Mouse (Mus musculus) common myeloid progenitor, adult 5-6 weeks (primary cell): ENCODE measurements at regions not wholly inside any gene's neighbourhood (a gene's known extent, or its start where the extent isn't known, plus 50 kb on each side); places are given as distances from the start of the nearest gene placed in this dataset.
"Not testable (repeated sequence)": the region's sequence is repeated elsewhere in the genome, so short reads cannot be mapped to it uniquely, and the experiment has no call there.

Experiments
- ATAC-seq: replicated peaks from 2 replicates; pipeline ENCODE4 v1.8.0; 2016; ENCODE audit warnings: low read depth, mild to moderate bottlenecking, moderate TSS enrichment, inconsistent platforms; ENCODE audit not compliant: poor library complexity, severe bottlenecking

DNA sequence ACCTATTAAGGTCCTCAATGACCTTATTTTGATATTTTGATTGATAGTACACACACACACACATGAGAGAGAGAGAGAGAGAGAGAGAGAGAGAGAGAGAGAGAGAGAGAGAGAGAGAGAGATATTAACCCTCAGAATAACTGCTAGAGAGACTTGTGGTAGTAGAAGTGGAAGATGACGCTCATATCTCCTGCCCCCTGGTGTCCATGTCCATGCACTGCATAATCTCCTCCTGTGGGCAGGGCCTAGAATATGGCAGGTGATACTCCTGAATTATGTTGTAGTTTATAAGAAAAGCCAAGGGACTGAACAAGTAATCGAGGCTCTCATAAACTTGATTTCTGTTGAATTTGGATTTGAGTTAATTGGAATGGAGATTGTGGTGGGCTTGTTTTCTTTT lies 712.3 kb downstream of the Dad1 start:
- ATAC-seq: peak; percentile 97

DNA sequence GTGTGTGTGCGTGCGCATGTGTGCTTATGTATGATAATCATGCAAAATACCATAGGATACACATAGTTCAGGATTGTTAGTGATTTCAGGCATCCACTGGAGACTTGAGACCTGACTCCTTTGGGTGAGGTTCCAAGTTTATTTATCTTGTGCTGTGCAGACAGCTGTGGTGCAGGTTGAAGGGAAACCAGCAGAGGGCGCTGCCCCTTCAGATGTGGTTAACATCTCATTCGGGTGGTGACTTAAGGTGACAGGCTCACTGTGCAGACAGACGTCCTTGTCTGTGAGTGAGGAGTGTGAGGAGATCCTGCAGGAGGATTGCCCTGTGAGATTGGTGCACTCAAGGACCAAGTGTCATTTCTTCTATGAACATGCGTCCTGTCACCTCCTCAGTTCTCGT lies 716.0 kb downstream of the Dad1 start:
- not testable (repeated sequence) for ATAC-seq

DNA sequence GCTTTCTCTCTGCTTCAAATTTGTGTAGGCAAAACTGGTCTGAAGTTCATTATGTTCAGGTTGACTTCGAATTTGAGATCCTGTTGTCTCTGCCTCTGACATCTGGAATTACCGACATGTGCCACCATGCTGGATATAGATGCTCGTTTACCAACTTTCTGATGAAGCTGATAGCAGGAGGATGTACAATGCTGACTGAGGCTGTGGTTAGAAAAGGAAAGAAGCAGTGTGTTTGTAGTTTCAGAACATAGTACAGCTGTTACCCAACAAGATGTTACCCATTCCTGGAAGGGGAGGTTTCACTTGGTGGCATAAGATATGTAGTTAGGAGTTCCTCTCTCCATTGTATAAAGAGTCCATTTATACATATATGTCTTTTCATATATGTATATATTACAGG lies 730.5 kb downstream of the Dad1 start:
- not testable (repeated sequence) for ATAC-seq

DNA sequence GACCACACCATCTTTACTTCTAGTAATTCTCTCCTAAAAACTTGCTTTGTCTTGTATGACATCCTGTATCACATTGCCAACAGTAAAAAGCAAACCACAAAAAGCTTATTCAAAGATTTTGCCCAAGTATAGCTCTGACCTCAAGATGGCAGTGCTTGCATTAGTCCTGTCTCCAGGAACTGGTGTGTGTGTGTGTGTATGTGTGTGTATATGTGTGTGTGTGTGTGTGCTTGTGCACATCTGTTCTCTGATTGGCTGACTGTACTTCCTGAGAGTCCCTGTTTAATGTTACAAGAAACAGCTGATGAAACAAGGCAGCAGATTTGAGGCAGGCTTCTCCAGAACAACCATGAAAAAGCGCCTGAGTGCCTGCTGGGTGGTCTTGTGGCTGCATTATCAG lies 735.0 kb downstream of the Dad1 start:
- peak; percentile 52; the same call in 1 of the 2 replicates for ATAC-seq

DNA sequence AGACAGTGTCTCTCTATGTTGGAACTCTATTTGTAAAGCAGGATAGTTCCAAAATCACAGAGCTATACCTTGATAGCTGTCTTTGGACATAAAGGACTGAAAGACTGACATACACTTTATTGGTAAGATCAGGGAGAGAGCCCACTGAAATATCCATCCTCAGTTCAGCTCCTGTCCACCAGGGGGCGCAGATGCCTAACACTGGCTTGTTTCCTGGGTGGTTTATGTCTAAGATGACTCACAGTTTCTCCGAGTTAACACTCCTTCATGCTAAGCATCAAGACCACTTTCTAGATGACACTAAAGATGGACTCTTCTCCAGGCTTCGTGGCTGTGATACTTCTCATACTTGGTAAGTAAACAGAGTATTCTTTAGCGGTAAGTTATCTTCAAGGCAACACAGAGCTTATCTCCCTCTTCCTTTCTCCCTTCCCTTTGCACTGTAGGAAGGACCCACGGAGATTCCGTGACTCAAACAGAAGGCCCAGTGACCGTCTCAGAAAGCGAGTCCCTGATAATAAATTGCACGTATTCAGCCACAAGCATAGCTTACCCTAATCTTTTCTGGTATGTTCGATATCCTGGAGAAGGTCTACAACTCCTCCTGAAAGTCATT lies 737.2 kb downstream of the Dad1 start:
- ATAC-seq: peak; percentile 94

DNA sequence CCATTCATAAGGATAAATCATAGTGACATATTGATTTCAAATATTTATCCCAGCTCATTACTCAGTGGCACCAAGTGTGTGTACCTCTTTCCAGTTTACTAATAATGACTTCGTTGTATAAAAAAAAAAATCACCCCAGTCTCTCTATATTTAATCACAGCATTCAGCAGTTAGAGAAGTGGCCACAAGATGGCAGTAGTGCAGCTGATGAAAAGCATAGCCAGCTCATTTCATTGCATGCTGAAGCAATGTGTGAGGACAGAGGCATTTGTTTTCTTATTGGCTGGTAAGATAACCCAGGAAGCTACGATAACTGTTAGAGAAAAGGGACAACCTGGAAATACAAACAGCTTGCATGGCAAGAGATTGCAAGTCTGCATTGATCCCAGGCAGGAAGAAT lies 748.5 kb downstream of the Dad1 start:
- ATAC-seq: peak; percentile 94

DNA sequence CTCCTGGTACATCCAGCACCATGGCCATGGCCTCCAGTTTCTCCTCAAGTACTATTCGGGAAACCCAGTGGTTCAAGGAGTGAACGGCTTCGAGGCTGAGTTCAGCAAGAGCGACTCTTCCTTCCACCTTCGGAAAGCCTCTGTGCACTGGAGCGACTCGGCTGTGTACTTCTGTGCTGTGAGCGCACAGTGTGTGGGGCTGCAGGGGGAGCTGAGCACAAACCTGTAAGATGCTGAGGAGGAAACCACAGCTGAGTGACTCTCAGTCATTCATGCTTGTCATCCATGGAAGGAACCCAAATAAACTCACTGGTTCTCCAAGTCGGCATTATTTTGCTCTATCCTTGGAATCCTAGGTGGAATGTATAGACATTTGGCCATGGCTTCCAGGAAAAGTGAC lies 765.5 kb downstream of the Dad1 start:
- not testable (repeated sequence) for ATAC-seq

DNA sequence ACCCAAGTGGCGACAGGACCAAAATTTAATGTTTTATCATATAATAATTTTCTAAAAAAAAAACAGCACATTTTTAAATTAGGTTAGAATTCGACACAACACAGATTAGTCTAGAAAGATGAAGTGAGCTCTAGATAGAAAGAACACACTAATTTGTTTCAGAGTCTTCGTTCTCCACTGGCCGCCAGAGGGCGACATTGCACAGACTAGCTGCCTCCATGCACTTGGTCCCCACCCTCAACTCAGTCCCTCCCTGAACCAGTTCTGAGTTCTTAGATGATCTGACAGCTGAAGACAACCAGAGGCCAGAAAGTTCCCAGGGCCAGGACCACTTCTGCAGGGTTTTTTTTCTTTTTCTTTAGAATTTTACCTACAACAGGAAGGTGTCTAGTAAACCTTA lies 766.3 kb downstream of the Dad1 start:
- peak; percentile 86 for ATAC-seq

DNA sequence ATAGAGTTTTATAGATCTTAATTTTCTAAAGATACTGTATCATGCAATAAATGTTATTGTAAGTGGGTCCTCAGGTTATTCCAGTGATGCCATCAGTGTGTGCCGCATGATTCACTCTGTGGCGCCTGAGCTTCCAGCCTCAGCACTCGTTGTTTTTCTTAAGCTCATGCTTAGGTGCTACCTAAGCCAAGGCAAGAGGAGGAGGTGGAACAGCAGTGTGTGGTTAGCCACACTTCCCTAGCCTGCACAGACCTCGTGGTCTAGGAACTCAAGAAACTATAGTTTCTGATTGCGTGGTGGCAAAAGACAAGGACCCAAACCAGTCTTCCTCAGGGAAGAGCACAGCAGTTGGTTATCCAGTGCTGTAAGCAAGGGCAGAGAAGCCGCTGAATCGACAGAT lies 779.7 kb downstream of the Dad1 start:
- 0 out of 2 replicates have a peak, but pooled peaks have one; percentile 50 for ATAC-seq

DNA sequence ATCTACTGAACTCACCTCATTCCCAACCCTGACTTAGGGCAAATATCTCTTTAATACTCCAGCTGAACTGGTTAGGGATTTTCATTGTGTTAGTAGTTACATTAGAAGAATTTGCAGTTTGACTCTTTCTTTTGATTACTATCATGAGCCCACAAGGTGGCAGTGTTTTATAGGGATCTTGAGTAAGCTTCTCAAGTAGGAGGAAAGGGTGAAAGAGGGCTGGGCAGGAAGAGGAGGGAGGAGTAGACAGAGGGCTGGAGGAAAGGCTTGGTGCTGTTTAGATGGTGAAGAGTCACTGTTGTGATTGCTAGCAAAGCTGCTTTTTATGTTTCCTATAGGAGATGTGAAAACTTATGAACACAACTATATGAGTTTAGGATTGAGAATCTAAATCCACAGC lies 793.1 kb downstream of the Dad1 start:
- ATAC-seq: peak; percentile 84

DNA sequence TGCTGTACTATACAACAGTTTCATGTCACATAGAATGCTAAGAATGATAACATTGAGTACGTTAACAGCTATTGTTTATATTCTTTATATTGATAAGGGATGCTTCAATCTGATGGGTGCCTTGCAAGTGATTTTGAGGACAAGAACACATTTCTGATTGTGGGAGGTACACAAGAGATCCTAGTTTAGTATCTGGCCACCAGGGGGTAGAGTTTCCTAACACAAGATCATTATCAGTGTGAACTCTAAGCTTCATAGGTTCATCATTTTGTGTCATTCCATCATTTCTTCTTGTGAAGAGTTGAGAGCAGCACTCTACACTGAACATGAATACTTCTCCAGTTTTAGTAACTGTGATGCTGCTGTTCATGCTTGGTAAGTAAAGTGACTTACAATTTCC lies 799.9 kb downstream of the Dad1 start:
- ATAC-seq: no peak

DNA sequence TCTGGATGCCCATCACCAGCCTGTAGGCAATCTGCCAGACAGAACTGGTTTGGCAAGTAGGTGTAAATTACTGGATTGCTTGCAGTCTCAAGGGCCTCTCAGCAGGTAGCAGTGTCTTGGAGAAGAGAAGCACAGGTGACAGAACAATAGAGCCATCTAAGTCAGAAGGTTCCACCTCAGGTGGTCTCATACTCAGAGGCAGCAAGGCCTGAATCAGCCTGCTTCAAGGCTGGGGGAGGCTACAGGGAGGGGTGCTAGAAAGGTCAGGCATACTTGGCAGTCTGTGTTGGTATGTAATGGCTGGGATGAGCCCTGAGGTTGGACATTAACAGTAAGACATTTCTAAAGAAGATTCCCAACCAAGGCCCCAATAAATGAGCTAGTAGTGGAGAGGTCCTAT lies 814.3 kb downstream of the Dad1 start:
- ATAC-seq: not testable (repeated sequence)

DNA sequence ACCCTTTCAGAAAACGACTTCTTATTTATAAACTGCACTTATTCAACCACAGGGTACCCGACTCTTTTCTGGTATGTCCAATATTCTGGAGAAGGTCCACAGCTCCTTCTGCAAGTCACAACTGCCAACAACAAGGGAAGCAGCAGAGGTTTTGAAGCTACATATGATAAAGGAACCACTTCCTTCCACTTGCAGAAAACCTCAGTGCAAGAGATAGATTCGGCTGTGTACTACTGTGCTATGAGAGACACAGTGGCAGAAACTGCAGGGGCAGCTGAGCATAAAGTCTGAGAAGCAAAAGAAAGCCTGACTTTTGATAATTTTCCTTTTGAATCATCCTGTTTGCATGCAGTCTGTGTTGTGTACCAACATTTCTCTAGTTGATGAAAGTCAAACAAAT lies 823.8 kb downstream of the Dad1 start:
- ATAC-seq: peak; percentile 92

DNA sequence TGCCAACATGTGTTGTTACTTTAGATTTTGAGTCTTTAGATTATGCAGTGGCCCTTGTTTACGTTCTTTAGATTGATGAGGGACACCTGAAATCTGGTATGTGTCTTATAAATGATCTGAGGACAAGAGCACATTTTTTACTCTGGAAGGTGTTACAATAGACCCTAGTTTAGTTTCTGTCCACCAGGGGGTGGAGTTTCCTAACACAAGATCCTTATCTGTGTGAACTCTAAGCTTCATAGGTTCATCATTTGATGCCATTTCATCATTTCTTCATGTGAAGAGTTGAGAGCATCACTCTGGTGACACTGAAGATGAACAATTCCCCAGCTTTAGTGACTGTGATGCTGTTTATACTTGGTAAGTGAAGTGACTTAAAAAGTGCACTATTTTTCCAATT lies 825.5 kb downstream of the Dad1 start:
- ATAC-seq: peak; percentile 50; the same call in 1 of the 2 replicates

DNA sequence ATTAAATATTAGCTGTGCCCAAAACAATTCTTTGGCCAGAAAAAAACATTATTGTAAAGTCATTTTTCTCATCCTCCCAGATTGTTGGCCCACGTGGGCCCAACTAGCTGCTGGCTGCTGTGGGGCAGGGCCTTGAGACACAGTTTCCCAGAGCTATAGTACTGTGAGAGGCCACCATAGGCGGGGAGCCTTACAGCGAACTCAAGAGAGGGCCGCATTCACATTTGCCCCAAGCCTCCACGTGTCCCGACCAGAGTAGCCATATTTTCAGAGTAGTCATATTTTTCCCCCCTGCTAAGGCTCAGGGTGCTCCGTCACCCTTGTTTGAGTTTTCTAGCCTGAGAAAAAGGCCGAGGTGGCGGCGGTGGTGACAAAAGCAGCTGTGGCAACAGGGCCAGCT lies 826.3 kb downstream of the Dad1 start:
- not testable (repeated sequence) for ATAC-seq

DNA sequence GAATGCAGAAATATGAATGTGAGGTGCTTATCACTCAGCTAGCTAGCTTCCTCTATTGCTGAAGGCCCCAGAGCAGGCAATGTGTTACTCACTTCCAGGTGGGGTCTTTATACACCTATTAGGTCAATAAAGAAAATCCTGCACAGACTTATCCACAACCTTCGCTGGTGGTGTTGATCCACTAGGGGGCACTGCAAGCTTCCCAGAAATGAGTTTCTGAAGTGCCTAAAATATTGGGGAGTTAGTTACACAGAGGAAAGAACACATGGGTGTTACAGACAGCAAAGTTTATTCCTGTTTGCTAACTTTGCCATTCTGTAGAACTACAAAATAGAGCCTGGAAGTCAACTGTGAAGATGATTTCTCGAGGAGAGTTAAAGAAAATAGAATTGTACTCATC lies 836.9 kb downstream of the Dad1 start:
- ATAC-seq: peak; percentile 63; the same call in 1 of the 2 replicates

DNA sequence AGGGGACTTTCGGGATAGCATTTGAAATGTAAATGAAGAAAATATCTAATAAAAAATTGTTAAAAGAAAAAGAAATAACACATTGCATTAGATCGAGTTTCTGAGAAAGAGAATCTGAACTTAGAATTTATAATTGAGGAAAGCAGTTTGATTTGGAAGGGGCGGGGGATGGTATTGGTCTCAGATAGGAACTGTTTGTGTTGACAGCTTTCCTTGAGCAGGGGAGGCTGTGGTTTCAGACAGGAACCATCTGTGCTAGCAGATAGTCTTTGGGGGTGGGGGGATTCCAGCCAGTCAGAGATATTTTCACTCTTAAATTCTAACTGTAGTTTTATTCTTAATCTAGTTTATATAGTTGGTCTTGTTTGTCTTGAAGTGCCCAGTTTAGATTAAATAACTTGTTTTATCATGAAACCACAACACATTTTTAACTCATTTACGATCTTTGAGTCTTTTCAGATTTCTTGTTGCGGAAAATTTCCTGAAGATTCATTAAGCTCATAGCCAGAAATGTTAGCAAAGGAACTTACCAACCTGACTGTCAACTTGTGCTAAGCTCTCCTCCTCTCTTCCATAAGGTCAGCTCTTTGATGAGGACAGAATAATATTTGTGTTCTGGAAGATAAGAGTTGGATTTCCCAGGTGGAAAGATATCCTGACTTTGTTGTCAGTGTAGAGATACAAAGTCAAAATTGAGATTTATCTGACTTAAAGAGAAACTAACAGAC lies 846.2 kb downstream of the Dad1 start:
- ATAC-seq: peak; percentile 100

DNA sequence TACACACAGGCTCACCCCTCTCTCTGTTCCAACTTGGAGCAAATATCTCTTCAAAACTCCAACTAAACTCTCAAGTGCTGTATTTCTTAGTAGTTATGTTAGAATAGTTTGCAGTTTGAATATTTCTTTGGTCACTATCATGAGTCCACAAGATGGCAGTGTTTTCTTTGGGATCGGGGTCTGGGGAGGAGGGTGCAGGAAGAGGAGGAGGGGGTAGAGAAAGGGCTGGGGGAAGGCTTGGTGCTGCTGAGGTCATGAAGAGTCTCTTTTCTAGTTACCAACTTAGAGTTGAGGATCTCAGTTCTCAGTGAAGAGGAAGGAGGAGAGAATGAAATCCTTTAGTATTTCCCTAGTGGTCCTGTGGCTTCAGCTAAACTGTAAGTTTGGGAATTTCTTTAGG lies 863.6 kb downstream of the Dad1 start:
- ATAC-seq: peak; percentile 69; the same call in 1 of the 2 replicates

DNA sequence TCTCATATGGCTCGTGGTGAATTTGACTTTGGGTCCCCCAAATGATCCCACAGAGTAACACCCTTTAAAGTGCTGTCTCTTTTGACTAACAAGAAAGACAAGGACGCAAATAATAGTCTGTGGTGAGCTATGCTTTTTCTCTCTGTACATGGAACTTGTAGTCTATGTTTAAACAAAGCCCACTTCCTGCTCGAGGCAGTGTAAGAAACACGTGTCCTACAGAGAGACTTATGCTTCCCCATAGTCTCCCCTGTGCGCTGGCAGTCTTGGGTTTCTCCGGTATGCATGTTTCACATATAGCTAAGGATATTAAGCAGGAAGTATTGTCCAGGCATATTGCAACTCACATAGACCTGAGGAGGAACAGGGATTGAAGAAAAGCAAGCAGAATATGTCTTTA lies 879.0 kb upstream of the Olfr1507 start:
- ATAC-seq: peak; percentile 67

DNA sequence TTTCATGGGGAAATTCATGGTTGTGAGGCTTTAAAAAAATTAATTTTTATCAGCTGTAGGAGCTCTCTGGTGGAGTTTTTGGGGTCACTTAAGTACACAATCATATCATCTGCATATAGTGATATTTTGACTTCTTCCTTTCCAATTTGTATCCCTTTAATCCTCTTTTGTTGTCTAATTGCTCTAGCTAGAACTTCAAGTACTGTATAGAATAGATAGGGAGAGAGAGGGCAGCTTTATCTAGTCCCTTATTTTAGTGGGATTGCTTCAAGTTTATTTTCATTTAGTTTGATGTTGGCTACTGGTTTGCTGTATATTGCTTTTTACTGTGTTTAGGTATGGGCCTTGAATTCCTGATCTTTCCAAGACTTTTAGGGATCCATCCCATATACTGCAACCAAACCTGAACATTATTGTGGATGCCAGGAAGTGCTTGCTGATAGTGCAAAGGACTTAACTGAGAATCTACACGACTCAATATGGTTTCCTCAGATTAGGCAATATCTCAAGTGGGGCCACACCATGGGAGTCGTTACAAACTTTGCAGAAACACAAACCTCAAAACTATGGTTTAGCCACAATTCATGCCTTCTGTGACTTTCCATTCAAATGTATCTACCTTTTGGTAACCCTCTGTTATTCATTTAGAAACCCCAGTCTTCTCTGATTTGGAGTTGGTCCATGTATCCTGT lies 878.4 kb upstream of the Olfr1507 start:
- ATAC-seq: peak; percentile 64

DNA sequence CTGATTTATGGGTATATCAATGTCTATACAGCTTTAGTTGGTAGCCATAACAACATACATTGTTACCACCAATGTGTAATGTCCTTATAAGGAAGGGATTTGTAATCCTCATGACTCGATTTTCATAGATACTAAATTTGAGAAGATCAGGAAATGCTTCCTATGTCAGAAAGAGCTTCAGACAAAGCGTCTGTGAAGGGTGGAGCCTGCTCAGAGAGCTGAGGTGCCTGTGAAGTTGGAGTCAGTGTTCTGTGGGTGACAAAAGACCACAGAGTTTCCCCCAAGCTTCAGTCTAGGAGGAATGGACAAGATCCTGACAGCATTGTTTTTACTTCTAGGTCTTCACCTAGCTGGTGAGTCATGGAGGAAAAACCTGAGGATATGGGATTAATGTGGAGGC lies 874.2 kb upstream of the Olfr1507 start:
- ATAC-seq: no peak
